Mouse (Mus musculus) liver, adult (tissue): ENCODE data around the gene Meig1.

Experiments
- GATA4 ChIP-seq: IDR thresholded peaks from 2 replicates; pipeline ENCODE4 v1.6.1; 2014; ENCODE audit warnings: mild to moderate bottlenecking, low read length; ENCODE audit not compliant: insufficient replicate concordance

Gene Meig1

DNA sequence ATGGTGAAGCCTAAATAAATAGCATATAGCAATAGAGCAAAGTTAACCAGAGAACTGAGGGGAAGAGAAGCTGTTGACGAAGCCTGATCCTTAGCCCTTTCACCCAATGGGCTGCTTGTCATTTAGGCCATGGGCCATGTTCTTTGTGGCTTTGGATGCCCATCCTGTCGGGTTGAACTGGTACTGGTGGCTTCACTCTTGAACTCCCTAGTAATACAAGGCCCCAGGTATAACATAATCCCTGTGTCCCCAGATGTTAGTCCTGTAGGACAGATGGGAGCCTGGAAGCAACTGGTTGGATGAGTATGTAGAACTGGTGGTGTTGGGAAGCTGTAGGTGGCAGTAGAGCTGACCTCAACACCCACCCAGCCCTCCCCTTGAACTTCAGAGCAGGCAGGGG is 30.5 kb downstream of the Meig1 start:
- TF ChIP-seq GATA4 = no peak

DNA sequence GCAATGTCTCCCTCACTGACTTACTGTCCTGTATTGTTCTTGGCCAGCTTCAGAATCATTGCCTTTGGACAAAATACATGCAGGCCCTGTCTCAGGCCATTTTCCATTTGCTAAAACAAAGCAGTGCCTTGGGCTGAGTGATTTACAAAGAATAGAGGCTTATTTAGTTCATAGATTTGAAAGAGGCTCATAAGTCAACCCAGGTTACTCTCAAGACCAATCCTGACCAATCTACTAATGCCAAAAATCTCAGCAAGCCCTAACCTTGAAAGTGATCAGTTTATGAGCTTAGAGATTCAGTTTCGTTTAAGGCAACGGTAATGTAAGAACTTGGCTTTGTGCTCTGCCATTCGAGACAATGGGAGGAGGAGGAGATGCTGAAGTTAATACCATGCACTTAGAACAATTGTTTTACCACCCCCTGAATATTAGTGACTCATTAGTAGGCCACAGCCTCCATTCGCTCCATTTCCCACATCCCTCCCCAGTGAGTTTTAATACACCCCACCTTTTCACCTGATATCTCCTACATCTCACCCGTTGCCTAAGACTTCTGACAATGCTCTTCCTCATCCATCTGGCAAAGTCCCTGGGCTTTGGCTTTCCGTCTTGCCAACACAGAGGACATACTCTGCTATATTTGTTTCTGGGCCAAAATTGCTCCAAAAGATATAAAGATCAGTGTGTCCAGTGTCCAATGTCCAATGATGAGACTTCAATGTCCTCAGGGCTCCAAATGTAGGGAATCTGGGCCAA is 35.2 kb downstream of the Meig1 start:
- no peak for TF ChIP-seq GATA4

DNA sequence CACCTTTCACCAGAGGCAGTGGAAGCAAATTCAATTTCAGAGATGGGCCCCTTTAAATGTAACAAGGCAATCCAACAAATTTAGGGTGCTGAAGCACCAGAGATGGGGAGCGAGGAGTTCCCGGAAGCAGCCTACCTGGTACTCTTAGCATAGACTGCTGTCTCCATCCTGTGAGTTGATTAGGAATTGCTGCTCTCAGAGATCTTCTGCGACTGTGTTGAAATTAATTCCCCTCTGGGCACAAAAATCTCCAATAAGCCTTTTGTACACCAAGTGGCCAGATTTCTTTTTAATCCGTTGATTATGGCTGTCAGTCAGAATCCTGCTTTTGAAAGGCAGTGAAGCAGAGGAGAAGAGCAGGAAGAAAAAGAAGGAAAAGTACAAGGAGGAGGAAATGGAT is 57.3 kb downstream of the Meig1 start:
- no peak for TF ChIP-seq GATA4

DNA sequence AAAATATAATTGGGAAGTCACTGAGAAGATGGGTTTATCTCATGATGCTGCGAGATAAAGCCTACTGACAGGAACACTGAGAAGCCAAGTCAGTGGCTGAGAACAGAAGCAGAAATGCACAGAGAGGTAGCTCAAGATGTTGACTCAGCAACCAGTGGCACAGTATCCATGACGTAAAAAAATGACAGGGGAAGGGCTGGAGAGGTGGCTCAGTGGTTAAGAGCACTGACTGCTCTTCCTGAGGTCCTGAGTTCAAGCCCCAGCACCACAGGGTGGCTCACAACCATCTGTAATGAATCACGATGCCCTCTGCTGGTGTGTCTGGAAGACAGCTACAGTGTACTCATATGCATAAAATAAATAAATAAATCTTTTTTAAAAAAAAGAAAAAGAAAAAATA is 61.4 kb downstream of the Meig1 start:
- TF ChIP-seq GATA4 = no peak
